Mouse (Mus musculus): ENCODE results near the gene Ifit3. TPM values are rescaled to one million over a fixed set of nuclear protein-coding genes. Genes with fewer than 3 reads are reported as not detected.
"Not testable (repeated sequence)": the region's sequence is repeated elsewhere in the genome, so short reads cannot be mapped to it uniquely, and the experiment has no call there.

Ifit3 gene
- 1.1 and 1.9 TPM in 2 replicates for polyA plus RNA-seq (2015; fragmentation: Nextera tagmentation; extraction: Ambion mirVana)

- WGBS (ENCODE audit: insufficient replicate concordance), result 25% methylated on average over 2 of the region's 2 CpGs
- not testable (repeated sequence) for H3K27ac ChIP-seq (ENCODE audit: low read length); H3K9me3 ChIP-seq (replicated peaks; ENCODE audit: control insufficient read depth, low read length); H3K4me1 ChIP-seq (ENCODE audit: control insufficient read depth, low read depth, low read length); H3K4me3 ChIP-seq (ENCODE audit: low read depth, low read length); H3K27me3 ChIP-seq (ENCODE audit: control insufficient read depth, insufficient read depth, low read depth, low read length); H3K4me2 ChIP-seq (ENCODE audit: low read depth, low read length); H3K9ac ChIP-seq (ENCODE audit: low read depth, low read length); H3K36me3 ChIP-seq (ENCODE audit: control insufficient read depth, insufficient read depth)
- ATAC-seq (ENCODE audit: low read depth), result peak; percentile 70
Measured at GRCm38 (mm10) chr19:34583126-34583766, at the start of gene Ifit3. Gene Ifit3 (plus strand): TSS chr19:34583531.

- Histone ChIP-seq H3K9me3 (replicated peaks; ENCODE audit: control insufficient read depth, low read length) (no peaks in the 10 kb centered on the region), H3K27me3 (ENCODE audit: control insufficient read depth, insufficient read depth, low read depth, low read length) (no peaks in the 10 kb centered on the region), H3K4me3 (ENCODE audit: low read depth, low read length) (no peak overlapping the region), H3K4me1 (ENCODE audit: control insufficient read depth, low read depth, low read length) (no peaks in the 10 kb centered on the region), H3K4me2 (ENCODE audit: low read depth, low read length) (no peak overlapping the region), H3K9ac (ENCODE audit: low read depth, low read length) (no peak overlapping the region), H3K27ac (ENCODE audit: low read length) (no peak overlapping the region), H3K36me3 (ENCODE audit: control insufficient read depth, insufficient read depth) (no peaks in the 10 kb centered on the region)
- 41% methylated on average over 1 of the region's 1 CpGs for WGBS (ENCODE audit: insufficient replicate concordance)
- ATAC-seq (ENCODE audit: low read depth), result no peak
Measured at GRCm38 (mm10) chr19:34539422-34539821, 43.9 kb upstream of the Ifit3 start.

GRCm38 (mm10) chr19:34546211-34546610 lies 37.1 kb upstream of the Ifit3 start:
- no peaks in the 10 kb centered on the region for H3K27me3 ChIP-seq (ENCODE audit: control insufficient read depth, insufficient read depth, low read depth, low read length)
- no peaks in the 10 kb centered on the region for H3K9me3 ChIP-seq (replicated peaks; ENCODE audit: control insufficient read depth, low read length)
- peaks cover 5% of the 10 kb centered on the region for H3K4me1 ChIP-seq (ENCODE audit: control insufficient read depth, low read depth, low read length)
- H3K4me2 ChIP-seq (ENCODE audit: low read depth, low read length), result no peak overlapping the region
- no peak overlapping the region for H3K27ac ChIP-seq (ENCODE audit: low read length)
- no peak for ATAC-seq (ENCODE audit: low read depth)
- H3K4me3 ChIP-seq (ENCODE audit: low read depth, low read length), result no peak overlapping the region
- H3K9ac ChIP-seq (ENCODE audit: low read depth, low read length), result no peak overlapping the region
- H3K36me3 ChIP-seq (ENCODE audit: control insufficient read depth, insufficient read depth), result no peaks in the 10 kb centered on the region
- 73% methylated on average over 4 of the region's 4 CpGs for WGBS (ENCODE audit: insufficient replicate concordance)

DNA sequence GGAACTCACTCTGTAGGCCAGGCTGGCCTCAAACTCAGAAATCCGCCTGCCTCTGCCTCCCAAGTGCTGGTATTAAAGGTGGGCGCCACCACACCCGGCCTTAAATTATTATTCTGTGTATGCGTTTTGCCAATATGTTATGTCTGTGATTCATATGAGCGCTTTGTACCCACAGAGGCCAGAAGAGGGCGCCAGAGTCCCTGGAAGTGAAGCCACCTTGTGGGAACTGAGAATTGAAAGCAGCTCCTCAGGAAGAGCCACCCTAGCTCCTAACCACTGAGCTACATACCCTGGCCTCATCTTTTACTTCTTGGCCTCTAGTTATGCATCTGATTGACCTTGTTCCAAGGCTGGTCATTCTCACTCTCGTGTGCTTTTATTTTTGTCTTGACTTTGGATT lies 35.4 kb upstream of the Ifit3 start:
- Histone ChIP-seq H3K9ac (ENCODE audit: low read depth, low read length) (no peak overlapping the region), H3K4me1 (ENCODE audit: control insufficient read depth, low read depth, low read length) (peaks cover 9% of the 10 kb centered on the region), H3K36me3 (ENCODE audit: control insufficient read depth, insufficient read depth) (no peaks in the 10 kb centered on the region), H3K4me2 (ENCODE audit: low read depth, low read length) (no peak overlapping the region), H3K4me3 (ENCODE audit: low read depth, low read length) (no peak overlapping the region), H3K9me3 (replicated peaks; ENCODE audit: control insufficient read depth, low read length) (no peaks in the 10 kb centered on the region), H3K27me3 (ENCODE audit: control insufficient read depth, insufficient read depth, low read depth, low read length) (no peaks in the 10 kb centered on the region), H3K27ac (ENCODE audit: low read length) (no peak overlapping the region)
- WGBS (ENCODE audit: insufficient replicate concordance), result 16% methylated on average over 7 of the region's 7 CpGs
- ATAC-seq (ENCODE audit: low read depth), result 0 out of 2 replicates have a peak, but pooled peaks have one; percentile 16

- no peaks in the 10 kb centered on the region for H3K27me3 ChIP-seq (ENCODE audit: control insufficient read depth, insufficient read depth, low read depth, low read length)
- peak overlapping the region; percentile 80 for H3K4me2 ChIP-seq (ENCODE audit: low read depth, low read length)
- no peak for ATAC-seq (ENCODE audit: low read depth)
- peak overlapping the region; percentile 42; the same call in 1 of the 2 replicates for H3K9ac ChIP-seq (ENCODE audit: low read depth, low read length)
- no peaks in the 10 kb centered on the region for H3K36me3 ChIP-seq (ENCODE audit: control insufficient read depth, insufficient read depth)
- H3K27ac ChIP-seq (ENCODE audit: low read length), result no peak overlapping the region
- no peaks in the 10 kb centered on the region for H3K9me3 ChIP-seq (replicated peaks; ENCODE audit: control insufficient read depth, low read length)
- H3K4me3 ChIP-seq (ENCODE audit: low read depth, low read length), result peak overlapping the region; percentile 63
- WGBS (ENCODE audit: insufficient replicate concordance), result 23% methylated on average over 4 of the region's 4 CpGs
- H3K4me1 ChIP-seq (ENCODE audit: control insufficient read depth, low read depth, low read length), result peaks cover 9% of the 10 kb centered on the region
Measured at GRCm38 (mm10) chr19:34550205-34550533, 33.2 kb upstream of the Ifit3 start.

- H3K4me1 ChIP-seq (ENCODE audit: control insufficient read depth, low read depth, low read length), result peaks cover 9% of the 10 kb centered on the region
- no peaks in the 10 kb centered on the region for H3K27me3 ChIP-seq (ENCODE audit: control insufficient read depth, insufficient read depth, low read depth, low read length)
- no peaks in the 10 kb centered on the region for H3K9me3 ChIP-seq (replicated peaks; ENCODE audit: control insufficient read depth, low read length)
- 0 out of 2 replicates have a peak within 1 kb of the TSS, but pooled peaks have one; percentile 3 for H3K27ac ChIP-seq (ENCODE audit: low read length)
- peak; percentile 91 for ATAC-seq (ENCODE audit: low read depth)
- H3K9ac ChIP-seq (ENCODE audit: low read depth, low read length), result peak within 1 kb of the TSS; percentile 42
- under 1% methylated on average over 22 of the region's 22 CpGs for WGBS (ENCODE audit: insufficient replicate concordance)
- H3K4me2 ChIP-seq (ENCODE audit: low read depth, low read length), result peak within 1 kb of the TSS; percentile 80
- H3K36me3 ChIP-seq (ENCODE audit: control insufficient read depth, insufficient read depth), result no peaks in the 10 kb centered on the region
- peak within 1 kb of the TSS; percentile 63 for H3K4me3 ChIP-seq (ENCODE audit: low read depth, low read length)
Measured at GRCm38 (mm10) chr19:34550534-34551223, 32.7 kb upstream of the Ifit3 start, which contains the start of gene Ifit2. Gene Ifit2 (plus strand): TSS chr19:34550694.

GRCm38 (mm10) chr19:34551981-34552380 lies 31.4 kb upstream of the Ifit3 start:
- Histone ChIP-seq H3K36me3 (ENCODE audit: control insufficient read depth, insufficient read depth) (no peaks in the 10 kb centered on the region), H3K27ac (ENCODE audit: low read length) (no peak overlapping the region), H3K4me3 (ENCODE audit: low read depth, low read length) (no peak overlapping the region), H3K4me2 (ENCODE audit: low read depth, low read length) (peak overlapping the region; percentile 12), H3K9ac (ENCODE audit: low read depth, low read length) (no peak overlapping the region), H3K9me3 (replicated peaks; ENCODE audit: control insufficient read depth, low read length) (no peaks in the 10 kb centered on the region), H3K27me3 (ENCODE audit: control insufficient read depth, insufficient read depth, low read depth, low read length) (no peaks in the 10 kb centered on the region), H3K4me1 (ENCODE audit: control insufficient read depth, low read depth, low read length) (peaks cover 9% of the 10 kb centered on the region)
- WGBS (ENCODE audit: insufficient replicate concordance), result 57% methylated on average over 5 of the region's 5 CpGs
- ATAC-seq (ENCODE audit: low read depth), result no peak

DNA sequence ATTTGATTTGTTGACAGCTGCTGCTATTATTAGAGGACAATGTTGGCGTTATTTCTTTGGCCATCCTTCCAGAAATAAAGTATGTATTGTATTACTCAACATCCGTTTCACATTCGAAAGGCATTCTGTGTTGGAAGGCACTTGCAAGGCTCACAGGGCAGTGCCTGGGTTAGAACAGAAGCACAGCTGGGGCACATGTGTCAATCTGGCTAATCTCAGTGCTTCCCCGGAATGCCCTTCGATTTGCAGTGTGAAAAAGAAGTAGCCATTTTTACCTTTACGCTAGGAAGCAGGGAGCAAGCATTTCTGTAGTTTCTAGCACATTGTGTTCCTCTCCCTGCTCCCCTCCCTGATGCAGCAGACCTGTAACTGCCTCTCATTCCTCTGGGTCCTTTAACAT lies 30.3 kb upstream of the Ifit3 start:
- no peaks in the 10 kb centered on the region for H3K9me3 ChIP-seq (replicated peaks; ENCODE audit: control insufficient read depth, low read length)
- H3K9ac ChIP-seq (ENCODE audit: low read depth, low read length), result no peak overlapping the region
- H3K4me1 ChIP-seq (ENCODE audit: control insufficient read depth, low read depth, low read length), result peaks cover 9% of the 10 kb centered on the region
- no peak for ATAC-seq (ENCODE audit: low read depth)
- WGBS (ENCODE audit: insufficient replicate concordance), result 67% methylated on average over 6 of the region's 6 CpGs
- H3K27me3 ChIP-seq (ENCODE audit: control insufficient read depth, insufficient read depth, low read depth, low read length), result no peaks in the 10 kb centered on the region
- H3K4me3 ChIP-seq (ENCODE audit: low read depth, low read length), result no peak overlapping the region
- no peaks in the 10 kb centered on the region for H3K36me3 ChIP-seq (ENCODE audit: control insufficient read depth, insufficient read depth)
- no peak overlapping the region for H3K27ac ChIP-seq (ENCODE audit: low read length)
- H3K4me2 ChIP-seq (ENCODE audit: low read depth, low read length), result no peak overlapping the region

GRCm38 (mm10) chr19:34553522-34553921 lies 29.8 kb upstream of the Ifit3 start:
- no peaks in the 10 kb centered on the region for H3K36me3 ChIP-seq (ENCODE audit: control insufficient read depth, insufficient read depth)
- no peaks in the 10 kb centered on the region for H3K27me3 ChIP-seq (ENCODE audit: control insufficient read depth, insufficient read depth, low read depth, low read length)
- H3K4me1 ChIP-seq (ENCODE audit: control insufficient read depth, low read depth, low read length), result peaks cover 9% of the 10 kb centered on the region
- H3K9ac ChIP-seq (ENCODE audit: low read depth, low read length), result no peak overlapping the region
- ATAC-seq (ENCODE audit: low read depth), result no peak
- H3K9me3 ChIP-seq (replicated peaks; ENCODE audit: control insufficient read depth, low read length), result no peaks in the 10 kb centered on the region
- no peak overlapping the region for H3K4me3 ChIP-seq (ENCODE audit: low read depth, low read length)
- no peak overlapping the region for H3K27ac ChIP-seq (ENCODE audit: low read length)
- WGBS (ENCODE audit: insufficient replicate concordance), result 64% methylated on average over 3 of the region's 3 CpGs
- H3K4me2 ChIP-seq (ENCODE audit: low read depth, low read length), result no peak overlapping the region
